Mouse (Mus musculus): ENCODE measurements at regions not wholly inside any gene's neighbourhood (a gene's known extent, or its start where the extent isn't known, plus 50 kb on each side); places are given as distances from the start of the nearest gene placed in this dataset.

DNA sequence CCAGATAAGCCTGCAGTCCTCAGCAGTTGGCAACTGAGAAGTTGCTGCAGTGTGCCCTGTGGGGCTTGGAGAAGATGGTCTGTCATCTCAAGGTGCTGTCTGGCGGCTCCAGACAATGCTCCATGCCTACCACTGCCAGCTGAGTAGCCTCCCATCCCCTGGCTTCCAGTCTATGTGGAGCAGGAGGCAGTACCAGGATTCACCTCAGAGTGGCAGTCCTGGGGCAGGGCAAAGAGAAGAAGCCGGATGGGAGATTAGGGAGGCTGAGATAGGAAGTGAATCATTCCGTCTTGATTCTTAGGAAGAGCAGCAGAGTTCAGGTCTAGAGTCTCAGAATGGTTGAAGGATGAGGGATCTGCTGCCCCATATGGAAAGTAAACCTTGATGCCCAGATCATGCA, 198.1 kb upstream of the H2al1a start:
- H3K4me3 ChIP-seq (ENCODE audit: low read depth, low read length) = no peak overlapping the region
- H3K9me3 ChIP-seq (ENCODE audit: control insufficient read depth, low read length) = no peaks in the 10 kb centered on the region
- no peak overlapping the region for H3K4me2 ChIP-seq (ENCODE audit: low read depth, low read length, severe bottlenecking)
- no peaks in the 10 kb centered on the region for H3K36me3 ChIP-seq (ENCODE audit: control insufficient read depth, insufficient read depth, low read length)
- DNase-seq (ENCODE audit: low spot score) = no peak
- no peaks in the 10 kb centered on the region for H3K27me3 ChIP-seq (ENCODE audit: control insufficient read depth, insufficient read depth, low read length)
- H3K27ac ChIP-seq (ENCODE audit: low read depth, low read length) = no peak overlapping the region
- ATAC-seq (replicated peaks; ENCODE audit: low FRiP score) = no peak
- peaks cover 4% of the 10 kb centered on the region; the same call in 1 of the 2 replicates for H3K4me1 ChIP-seq (replicated peaks; ENCODE audit: control insufficient read depth, insufficient read depth, low read length)
- no peak overlapping the region for H3K9ac ChIP-seq (ENCODE audit: low read length)
- 36% methylated on average over 3 of the region's 3 CpGs for WGBS

DNA sequence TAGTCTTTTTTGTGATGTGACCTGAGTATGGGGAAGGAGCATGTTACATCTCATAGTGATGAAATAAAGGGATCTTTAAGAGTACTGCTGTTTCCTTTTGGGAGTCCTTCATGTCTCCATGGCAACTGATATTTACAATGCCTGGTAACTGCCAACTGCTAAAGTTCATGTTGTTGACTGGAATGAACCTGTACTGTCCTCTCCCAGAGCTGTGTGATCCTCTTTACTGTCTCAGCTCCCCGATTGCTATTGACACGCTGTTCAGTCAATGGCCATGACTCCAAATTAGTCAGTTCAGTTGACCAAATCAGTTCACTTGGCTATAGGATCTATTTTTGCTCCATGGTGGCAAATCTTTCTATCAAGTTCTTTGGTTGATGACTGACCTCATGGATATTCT, 167.8 kb upstream of the H2al1a start:
- no peak for DNase-seq (ENCODE audit: low spot score)
- no peaks in the 10 kb centered on the region for H3K4me1 ChIP-seq (replicated peaks; ENCODE audit: control insufficient read depth, insufficient read depth, low read length)
- 86% methylated on average over 2 of the region's 2 CpGs for WGBS
- H3K27me3 ChIP-seq (ENCODE audit: control insufficient read depth, insufficient read depth, low read length) = no peaks in the 10 kb centered on the region; the same call in 1 of the 2 replicates
- no peak overlapping the region for H3K4me3 ChIP-seq (ENCODE audit: low read depth, low read length)
- no peaks in the 10 kb centered on the region for H3K36me3 ChIP-seq (ENCODE audit: control insufficient read depth, insufficient read depth, low read length)
- ATAC-seq (replicated peaks; ENCODE audit: low FRiP score) = no peak
- no peak overlapping the region for H3K27ac ChIP-seq (ENCODE audit: low read depth, low read length)
- H3K9me3 ChIP-seq (ENCODE audit: control insufficient read depth, low read length) = no peaks in the 10 kb centered on the region
- no peak overlapping the region for H3K4me2 ChIP-seq (ENCODE audit: low read depth, low read length, severe bottlenecking)
- H3K9ac ChIP-seq (ENCODE audit: low read length) = no peak overlapping the region

DNA sequence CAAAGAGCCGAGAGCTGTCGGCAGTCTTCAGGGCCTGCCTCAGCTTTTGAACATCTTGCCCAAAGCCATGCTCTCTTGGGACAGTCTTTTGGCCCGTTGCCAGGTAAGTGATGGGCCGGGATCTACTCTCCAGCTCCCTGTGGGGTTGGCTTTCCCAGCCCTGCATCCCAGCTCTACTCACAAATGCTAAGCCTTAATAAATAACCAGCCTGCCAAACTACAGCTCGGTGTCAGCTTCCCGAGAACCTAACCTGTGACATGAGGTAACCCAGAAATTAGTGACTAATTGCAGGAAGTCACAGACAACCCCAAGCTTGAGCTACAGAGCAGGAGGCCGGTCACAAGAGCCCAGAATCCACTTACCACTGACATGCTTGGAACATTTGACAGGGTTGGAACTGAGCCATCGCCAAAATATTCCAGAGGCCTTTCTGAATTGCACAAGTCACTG, 159.1 kb upstream of the H2al1a start:
- Histone ChIP-seq H3K4me2 (ENCODE audit: low read depth, low read length, severe bottlenecking) (no peak overlapping the region), H3K27ac (ENCODE audit: low read depth, low read length) (no peak overlapping the region), H3K4me3 (ENCODE audit: low read depth, low read length) (no peak overlapping the region), H3K4me1 (replicated peaks; ENCODE audit: control insufficient read depth, insufficient read depth, low read length) (no peaks in the 10 kb centered on the region), H3K9ac (ENCODE audit: low read length) (no peak overlapping the region), H3K9me3 (ENCODE audit: control insufficient read depth, low read length) (no peaks in the 10 kb centered on the region), H3K36me3 (ENCODE audit: control insufficient read depth, insufficient read depth, low read length) (no peaks in the 10 kb centered on the region), H3K27me3 (ENCODE audit: control insufficient read depth, insufficient read depth, low read length) (no peaks in the 10 kb centered on the region)
- 75% methylated on average over 8 of the region's 8 CpGs for WGBS
- ATAC-seq (replicated peaks; ENCODE audit: low FRiP score) (no peak), DNase-seq (ENCODE audit: low spot score) (no peak)

DNA sequence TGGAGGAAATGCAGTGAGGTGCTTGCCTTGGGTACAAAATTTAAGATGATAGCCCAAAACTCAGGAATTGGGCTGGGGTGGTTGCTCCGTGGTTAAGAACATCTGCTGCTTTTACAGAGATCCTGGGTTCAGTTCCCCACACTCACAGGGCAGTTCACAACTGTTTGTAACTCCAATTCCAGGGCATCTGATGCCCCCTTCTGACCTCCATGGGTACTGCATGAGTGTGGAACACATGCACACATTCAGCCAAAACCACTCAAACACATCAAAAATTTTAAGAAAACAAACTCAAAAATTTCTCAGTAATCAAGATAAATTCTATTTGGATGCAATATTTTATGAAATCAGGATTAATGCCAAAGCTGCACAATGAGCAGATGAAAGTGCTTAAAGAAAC, 157.8 kb upstream of the H2al1a start:
- no peaks in the 10 kb centered on the region for H3K27me3 ChIP-seq (ENCODE audit: control insufficient read depth, insufficient read depth, low read length)
- DNase-seq (ENCODE audit: low spot score) = no peak
- H3K4me1 ChIP-seq (replicated peaks; ENCODE audit: control insufficient read depth, insufficient read depth, low read length) = no peaks in the 10 kb centered on the region
- 86% methylated on average over 1 of the region's 1 CpGs for WGBS
- no peak overlapping the region for H3K27ac ChIP-seq (ENCODE audit: low read depth, low read length)
- ATAC-seq (replicated peaks; ENCODE audit: low FRiP score) = no peak
- H3K4me2 ChIP-seq (ENCODE audit: low read depth, low read length, severe bottlenecking) = no peak overlapping the region
- no peaks in the 10 kb centered on the region for H3K9me3 ChIP-seq (ENCODE audit: control insufficient read depth, low read length)
- H3K9ac ChIP-seq (ENCODE audit: low read length) = no peak overlapping the region
- H3K36me3 ChIP-seq (ENCODE audit: control insufficient read depth, insufficient read depth, low read length) = no peaks in the 10 kb centered on the region
- no peak overlapping the region for H3K4me3 ChIP-seq (ENCODE audit: low read depth, low read length)

DNA sequence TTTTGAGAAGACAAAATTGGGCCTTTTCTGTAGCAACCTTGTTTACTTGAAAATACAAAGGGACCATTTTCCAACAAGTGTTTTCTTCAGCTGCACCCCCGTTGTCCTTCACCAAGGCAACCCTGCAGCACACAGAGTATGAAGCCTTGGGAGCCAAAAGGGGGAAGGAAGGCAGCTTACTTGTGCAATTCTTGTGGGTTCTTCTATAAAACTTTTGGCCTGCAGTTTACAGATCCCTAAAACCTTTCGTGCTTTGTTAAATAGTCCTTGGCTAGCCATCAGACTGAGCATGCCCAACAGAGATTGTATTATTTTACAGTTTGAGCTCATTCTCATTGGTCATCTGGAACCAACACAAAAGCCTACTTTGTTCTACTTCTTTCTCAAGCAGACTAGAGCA, 140.6 kb upstream of the H2al1a start:
- Histone ChIP-seq H3K9ac (ENCODE audit: low read length) (no peak overlapping the region), H3K4me3 (ENCODE audit: low read depth, low read length) (no peak overlapping the region), H3K4me2 (ENCODE audit: low read depth, low read length, severe bottlenecking) (no peak overlapping the region), H3K9me3 (ENCODE audit: control insufficient read depth, low read length) (no peaks in the 10 kb centered on the region), H3K27me3 (ENCODE audit: control insufficient read depth, insufficient read depth, low read length) (no peaks in the 10 kb centered on the region; the same call in 1 of the 2 replicates), H3K27ac (ENCODE audit: low read depth, low read length) (no peak overlapping the region), H3K4me1 (replicated peaks; ENCODE audit: control insufficient read depth, insufficient read depth, low read length) (no peaks in the 10 kb centered on the region), H3K36me3 (ENCODE audit: control insufficient read depth, insufficient read depth, low read length) (no peaks in the 10 kb centered on the region)
- 73% methylated on average over 2 of the region's 2 CpGs for WGBS
- DNase-seq (ENCODE audit: low spot score) (no peak), ATAC-seq (replicated peaks; ENCODE audit: low FRiP score) (no peak)

DNA sequence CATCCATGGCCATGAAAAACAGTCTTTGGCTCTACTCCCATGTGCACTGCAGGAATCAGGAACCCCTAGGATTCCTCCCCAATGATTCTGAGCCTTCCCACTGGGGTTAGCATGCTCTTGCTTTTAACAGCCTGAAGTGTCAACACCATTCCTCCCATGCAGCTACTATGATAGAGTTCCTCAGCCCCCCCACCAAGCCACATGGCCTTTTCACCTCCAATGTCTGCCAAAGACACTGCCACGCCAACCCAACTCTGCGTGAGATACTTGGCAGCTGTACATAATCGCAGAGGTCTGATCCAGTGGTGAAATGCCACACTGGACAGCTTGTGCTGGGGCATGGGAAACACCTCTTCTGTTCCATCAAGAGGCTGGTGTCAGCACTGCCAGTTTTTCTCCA, 128.6 kb upstream of the H2al1a start:
- H3K36me3 ChIP-seq (ENCODE audit: control insufficient read depth, insufficient read depth, low read length) = no peaks in the 10 kb centered on the region
- H3K9ac ChIP-seq (ENCODE audit: low read length) = no peak overlapping the region
- H3K4me2 ChIP-seq (ENCODE audit: low read depth, low read length, severe bottlenecking) = no peak overlapping the region
- H3K4me3 ChIP-seq (ENCODE audit: low read depth, low read length) = no peak overlapping the region
- no peaks in the 10 kb centered on the region for H3K27me3 ChIP-seq (ENCODE audit: control insufficient read depth, insufficient read depth, low read length)
- no peaks in the 10 kb centered on the region for H3K9me3 ChIP-seq (ENCODE audit: control insufficient read depth, low read length)
- H3K4me1 ChIP-seq (replicated peaks; ENCODE audit: control insufficient read depth, insufficient read depth, low read length) = no peaks in the 10 kb centered on the region
- no peak for DNase-seq (ENCODE audit: low spot score)
- 90% methylated on average over 3 of the region's 3 CpGs for WGBS
- ATAC-seq (replicated peaks; ENCODE audit: low FRiP score) = no peak
- H3K27ac ChIP-seq (ENCODE audit: low read depth, low read length) = no peak overlapping the region

DNA sequence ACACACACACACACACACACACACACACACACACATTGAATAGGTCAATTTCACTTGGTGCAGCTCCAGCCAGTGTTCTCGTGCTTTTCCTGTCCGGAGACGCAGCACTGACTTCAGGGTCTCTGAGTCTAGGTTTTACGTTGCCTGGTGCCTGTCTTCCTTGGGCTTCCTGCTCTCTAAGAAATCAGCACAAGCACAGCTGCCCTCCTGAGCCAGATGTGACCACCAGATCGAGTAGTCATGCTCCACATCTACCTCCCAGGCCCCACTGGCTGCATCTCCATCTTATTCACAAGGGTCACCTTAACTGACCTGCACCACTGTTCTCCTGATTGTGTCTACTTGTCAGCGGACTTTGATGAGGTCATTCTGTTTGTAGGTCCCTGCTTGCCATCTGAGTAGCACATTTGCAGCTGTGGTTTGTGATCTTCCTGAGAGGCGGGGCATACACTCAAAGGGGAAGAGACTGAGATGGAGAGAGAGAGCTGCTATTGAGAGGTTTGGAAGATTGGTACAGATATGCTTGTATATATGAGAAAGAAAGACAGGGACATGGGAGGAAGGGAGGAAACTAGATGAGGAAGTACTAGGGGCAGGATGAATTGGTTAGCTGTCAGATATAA, 118.8 kb upstream of the H2al1a start:
- 76% methylated on average over 7 of the region's 7 CpGs for WGBS
- Histone ChIP-seq H3K4me1 (replicated peaks; ENCODE audit: control insufficient read depth, insufficient read depth, low read length) (no peaks in the 10 kb centered on the region), H3K9ac (ENCODE audit: low read length) (no peak overlapping the region), H3K4me2 (ENCODE audit: low read depth, low read length, severe bottlenecking) (no peak overlapping the region), H3K4me3 (ENCODE audit: low read depth, low read length) (no peak overlapping the region), H3K27ac (ENCODE audit: low read depth, low read length) (no peak overlapping the region), H3K36me3 (ENCODE audit: control insufficient read depth, insufficient read depth, low read length) (no peaks in the 10 kb centered on the region), H3K9me3 (ENCODE audit: control insufficient read depth, low read length) (no peaks in the 10 kb centered on the region), H3K27me3 (ENCODE audit: control insufficient read depth, insufficient read depth, low read length) (no peaks in the 10 kb centered on the region)
- DNase-seq (ENCODE audit: low spot score) (no peak), ATAC-seq (replicated peaks; ENCODE audit: low FRiP score) (no peak)

DNA sequence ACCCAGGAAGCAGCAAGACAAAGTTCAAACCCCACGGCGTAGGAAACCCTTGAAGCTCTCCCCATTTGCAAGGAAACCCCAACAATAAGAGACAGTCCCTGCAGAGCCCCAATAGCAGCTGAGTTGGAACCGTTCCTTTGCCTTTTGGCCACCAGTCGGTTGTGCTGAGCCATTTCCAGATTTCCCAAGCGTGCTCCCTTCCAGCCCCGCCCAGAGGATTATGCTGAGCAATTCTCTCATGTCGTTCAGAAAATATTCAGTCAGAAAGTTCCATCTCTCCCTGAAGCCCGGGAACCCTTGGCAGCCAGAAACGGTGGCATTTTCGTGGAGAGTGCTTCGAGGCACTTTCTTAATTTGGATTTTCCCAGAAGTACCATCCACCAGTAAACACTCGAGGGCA, 117.2 kb upstream of the H2al1a start:
- no peak for ATAC-seq (replicated peaks; ENCODE audit: low FRiP score)
- H3K36me3 ChIP-seq (ENCODE audit: control insufficient read depth, insufficient read depth, low read length) = no peaks in the 10 kb centered on the region
- no peak overlapping the region for H3K4me3 ChIP-seq (ENCODE audit: low read depth, low read length)
- 84% methylated on average over 12 of the region's 12 CpGs for WGBS
- no peaks in the 10 kb centered on the region for H3K4me1 ChIP-seq (replicated peaks; ENCODE audit: control insufficient read depth, insufficient read depth, low read length)
- H3K27ac ChIP-seq (ENCODE audit: low read depth, low read length) = no peak overlapping the region
- no peak for DNase-seq (ENCODE audit: low spot score)
- no peaks in the 10 kb centered on the region for H3K27me3 ChIP-seq (ENCODE audit: control insufficient read depth, insufficient read depth, low read length)
- no peak overlapping the region for H3K9ac ChIP-seq (ENCODE audit: low read length)
- no peaks in the 10 kb centered on the region for H3K9me3 ChIP-seq (ENCODE audit: control insufficient read depth, low read length)
- no peak overlapping the region for H3K4me2 ChIP-seq (ENCODE audit: low read depth, low read length, severe bottlenecking)

DNA sequence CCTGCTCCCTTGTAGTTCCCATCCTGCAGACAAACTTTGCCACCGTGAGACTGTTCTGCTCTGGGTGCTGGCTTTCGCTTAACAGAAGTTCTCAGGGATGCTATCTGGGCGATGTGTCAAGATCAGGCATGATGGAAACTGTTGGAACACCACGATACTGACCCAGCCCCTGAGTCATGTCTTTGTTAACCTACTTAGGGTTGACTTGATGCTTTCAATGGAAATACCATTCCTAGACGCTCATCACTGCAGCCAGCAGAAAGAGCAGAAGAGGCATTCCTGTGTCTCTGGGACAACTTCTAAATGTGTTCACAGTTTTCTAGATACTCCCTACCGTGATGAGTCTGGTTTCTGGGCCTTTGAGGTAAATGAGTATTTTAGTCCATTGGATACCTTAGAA, 108.2 kb upstream of the H2al1a start:
- 88% methylated on average over 6 of the region's 6 CpGs for WGBS

More for the DNA sequence above, 108.2 kb upstream of the H2al1a start:
- Histone ChIP-seq H3K27ac (ENCODE audit: low read depth, low read length) (no peak overlapping the region), H3K36me3 (ENCODE audit: control insufficient read depth, insufficient read depth, low read length) (no peaks in the 10 kb centered on the region), H3K4me1 (replicated peaks; ENCODE audit: control insufficient read depth, insufficient read depth, low read length) (no peaks in the 10 kb centered on the region), H3K4me3 (ENCODE audit: low read depth, low read length) (no peak overlapping the region), H3K9ac (ENCODE audit: low read length) (no peak overlapping the region), H3K4me2 (ENCODE audit: low read depth, low read length, severe bottlenecking) (no peak overlapping the region), H3K27me3 (ENCODE audit: control insufficient read depth, insufficient read depth, low read length) (no peaks in the 10 kb centered on the region), H3K9me3 (ENCODE audit: control insufficient read depth, low read length) (no peaks in the 10 kb centered on the region)
- no peak for ATAC-seq (replicated peaks; ENCODE audit: low FRiP score)
- no peak for DNase-seq (ENCODE audit: low spot score)

Data from forebrain, embryonic 11.5 days (tissue).